In genomic region chr16:35541117-35541641, GRCm38 (mm10) we compare ENCODE assay signal across 8 mouse cellular contexts. TPM values are rescaled to one million over a fixed set of nuclear protein-coding genes. Genes with fewer than 3 reads are reported as not detected.
DNase-seq lines count a peak whose midpoint lies in the region; ATAC-seq and TF ChIP-seq lines count a peak whose summit lies in the region.

Sema5b (plus strand) TSS chr16:35541145.

- peak; percentile 69 for TF ChIP-seq CTCF in forebrain, postnatal 0 days (IDR thresholded peaks at IDR 0.05; ENCODE audit: low read depth)
- 0 out of 2 replicates have a peak, but pooled peaks have one; percentile 40 for TF ChIP-seq CTCF in left cerebral cortex, adult 2 months (IDR thresholded peaks at IDR 0.05)

- intact Hi-C loops in left cerebral cortex, adult 2 months (cut with DNase I): loop anchor here (1.0 to 5.0 kb wide), 2 partner anchors 46 to 66 kb away; no protein-coding TSS in a partner anchor

- ATAC-seq in forebrain, postnatal 0 days: peak; percentile 80
- peak; percentile 90 for ATAC-seq in hindbrain, embryonic 16.5 days
- ATAC-seq in midbrain, embryonic 11.5 days (ENCODE audit: low FRiP score): peak; percentile 89
- ATAC-seq in stomach, embryonic 15.5 days (ENCODE audit: insufficient read depth, low FRiP score, low read depth): peak; percentile 65; the same call in 1 of the 2 replicates
- ATAC-seq in megakaryocyte progenitor cell, adult 5-6 weeks (replicated peaks; ENCODE audit: poor library complexity): no peak

- WGBS in forebrain, postnatal 0 days: under 1% methylated on average over 46 of the region's 54 CpGs
- WGBS in hindbrain, embryonic 16.5 days: under 1% methylated on average over 54 of the region's 54 CpGs
- WGBS in midbrain, embryonic 11.5 days: under 1% methylated on average over 52 of the region's 54 CpGs
- under 1% methylated on average over 53 of the region's 54 CpGs for WGBS in stomach, embryonic 15.5 days

- peaks cover 6% of the 10 kb centered on the region; the same call in 1 of the 2 replicates for H3K4me1 ChIP-seq in forebrain, postnatal 0 days (ENCODE audit: insufficient read depth)
- peaks cover 13% of the 10 kb centered on the region for H3K4me1 ChIP-seq in hindbrain, embryonic 16.5 days (ENCODE audit: control insufficient read depth, insufficient read depth, low read depth, low read length)
- H3K4me1 ChIP-seq in midbrain, embryonic 11.5 days (ENCODE audit: control insufficient read depth, insufficient read depth, low read length): peaks cover 8% of the 10 kb centered on the region
- H3K4me1 ChIP-seq in stomach, embryonic 15.5 days: peaks cover 18% of the 10 kb centered on the region

- peak within 1 kb of the TSS; percentile 95 for H3K4me2 ChIP-seq in forebrain, postnatal 0 days (ENCODE audit: low read depth)
- peak within 1 kb of the TSS; percentile 66 for H3K4me2 ChIP-seq in hindbrain, embryonic 16.5 days (ENCODE audit: low read length)
- H3K4me2 ChIP-seq in midbrain, embryonic 11.5 days: peak within 1 kb of the TSS; percentile 54
- peak within 1 kb of the TSS; percentile 87 for H3K4me2 ChIP-seq in stomach, embryonic 15.5 days

- H3K4me3 ChIP-seq in forebrain, postnatal 0 days (ENCODE audit: low read depth, low read length): peak within 1 kb of the TSS; percentile 56
- peak within 1 kb of the TSS; percentile 71 for H3K4me3 ChIP-seq in hindbrain, embryonic 16.5 days (ENCODE audit: low read length)
- H3K4me3 ChIP-seq in left cerebral cortex, adult 2 months: peak within 1 kb of the TSS; percentile 63
- H3K4me3 ChIP-seq in midbrain, embryonic 11.5 days (ENCODE audit: low read depth, low read length): peak within 1 kb of the TSS; percentile 91
- H3K4me3 ChIP-seq in stomach, embryonic 15.5 days (replicated peaks): peak within 1 kb of the TSS; percentile 52

- H3K36me3 ChIP-seq in forebrain, postnatal 0 days (ENCODE audit: insufficient read depth): no peaks in the 10 kb centered on the region
- no peaks in the 10 kb centered on the region for H3K36me3 ChIP-seq in hindbrain, embryonic 16.5 days (ENCODE audit: control insufficient read depth, insufficient read depth, low read length)
- peaks cover 7% of the 10 kb centered on the region; the same call in 1 of the 2 replicates for H3K36me3 ChIP-seq in midbrain, embryonic 11.5 days (ENCODE audit: control insufficient read depth, insufficient read depth, low read length)
- H3K36me3 ChIP-seq in stomach, embryonic 15.5 days: no peaks in the 10 kb centered on the region

- no peaks in the 10 kb centered on the region for H3K27me3 ChIP-seq in forebrain, postnatal 0 days (ENCODE audit: insufficient read depth, low read length)
- no peaks in the 10 kb centered on the region for H3K27me3 ChIP-seq in hindbrain, embryonic 16.5 days (replicated peaks; ENCODE audit: control insufficient read depth, insufficient read depth, low read length)
- peaks cover 4% of the 10 kb centered on the region; the same call in 1 of the 2 replicates for H3K27me3 ChIP-seq in midbrain, embryonic 11.5 days (ENCODE audit: control insufficient read depth, insufficient read depth, low read length)
- H3K27me3 ChIP-seq in stomach, embryonic 15.5 days (replicated peaks): peaks cover 39% of the 10 kb centered on the region

- peak; percentile 88 for DNase-seq in R1 (ENCODE audit: low read depth, low spot score)
- peak; percentile 36 for DNase-seq in cerebellum, adult 11-12 months
- DNase-seq in forebrain, postnatal 0 days: peak; percentile 78
- peak; percentile 53 to 73 for DNase-seq in left cerebral cortex, adult 2 months (ENCODE audit: extremely low spot score in 1 of 2, low spot score in 2 of 2)
- peak; percentile 98 for DNase-seq in midbrain, embryonic 11.5 days (ENCODE audit: low spot score, missing footprints)

- H3K27ac ChIP-seq in forebrain, postnatal 0 days (ENCODE audit: low read depth, low read length): peak within 1 kb of the TSS; percentile 64
- peak within 1 kb of the TSS; percentile 76 for H3K27ac ChIP-seq in hindbrain, embryonic 16.5 days (ENCODE audit: low read depth, low read length)
- H3K27ac ChIP-seq in left cerebral cortex, adult 2 months: no peak within 1 kb of the TSS
- peak within 1 kb of the TSS; percentile 87 for H3K27ac ChIP-seq in midbrain, embryonic 11.5 days (ENCODE audit: low read depth, low read length)
- 0 out of 2 replicates have a peak within 1 kb of the TSS, but pooled peaks have one; percentile 40 for H3K27ac ChIP-seq in stomach, embryonic 15.5 days

- no peaks in the 10 kb centered on the region for H3K9me3 ChIP-seq in forebrain, postnatal 0 days (ENCODE audit: low read length)
- H3K9me3 ChIP-seq in hindbrain, embryonic 16.5 days (ENCODE audit: control insufficient read depth, low read length): no peaks in the 10 kb centered on the region
- no peaks in the 10 kb centered on the region for H3K9me3 ChIP-seq in midbrain, embryonic 11.5 days (ENCODE audit: control insufficient read depth, low read length)
- no peaks in the 10 kb centered on the region for H3K9me3 ChIP-seq in stomach, embryonic 15.5 days

- peak within 1 kb of the TSS; percentile 71 for H3K9ac ChIP-seq in forebrain, postnatal 0 days
- peak within 1 kb of the TSS; percentile 77 for H3K9ac ChIP-seq in hindbrain, embryonic 16.5 days (ENCODE audit: low read depth, low read length)
- H3K9ac ChIP-seq in midbrain, embryonic 11.5 days (ENCODE audit: low read length): peak within 1 kb of the TSS; percentile 96
- peak within 1 kb of the TSS; percentile 20 for H3K9ac ChIP-seq in stomach, embryonic 15.5 days

RNA-seq across cellular contexts. Expression of gene Sema5b, which starts in this region (rescaled TPM):
- total RNA-seq in forebrain, postnatal 0 days (2014; rRNA removed): 18.4 and 30.1 TPM in 2 replicates
- polyA plus RNA-seq in forebrain, postnatal 0 days (2015; fragmentation: Nextera tagmentation; extraction: Ambion mirVana): 6.3 and 12.8 TPM in 2 replicates
- polyA plus RNA-seq in hindbrain, embryonic 16.5 days (2015; fragmentation: Nextera tagmentation; extraction: Ambion mirVana): 15.1 and 18.3 TPM in 2 replicates
- total RNA-seq in left cerebral cortex, adult 2 months (2021): 10 to 100 TPM; 13.2 to 17.5 TPM
- 31.1 and 31.7 TPM in 2 replicates for polyA plus RNA-seq in midbrain, embryonic 11.5 days (2014; fragmentation: Nextera tagmentation; extraction: Ambion mirVana)
- polyA plus RNA-seq in stomach, embryonic 15.5 days (2015; fragmentation: Nextera tagmentation; extraction: Ambion mirVana): 6.6 and 7.0 TPM in 2 replicates
- total RNA-seq in megakaryocyte progenitor cell, adult 5-6 weeks (2015): not detected in 2 replicates
- not detected in 2 replicates for total RNA-seq in megakaryocyte progenitor cell, adult 5-6 weeks (2017)

Comparison
In these comparisons a context has a peak if more than half of its experiments do, and no peak if none do; other contexts are left out.
1. RNA of gene Sema5b (total RNA-seq): 18.4 to 30.1 TPM in forebrain, postnatal 0 days and 13.2 to 17.5 TPM in left cerebral cortex, adult 2 months; not detected in megakaryocyte progenitor cell, adult 5-6 weeks; every median in the first group is over 10 times any median in the second.
2. DNase-seq: peak in every context shown above with its lines; median percentile 98 in midbrain, embryonic 11.5 days; 88 in R1; 78 in forebrain, postnatal 0 days; 63 in left cerebral cortex, adult 2 months; 36 in cerebellum, adult 11-12 months.
3. H3K9ac ChIP-seq: peak in every context shown above with its lines; median percentile 96 in midbrain, embryonic 11.5 days; 77 in hindbrain, embryonic 16.5 days; 71 in forebrain, postnatal 0 days; 20 in stomach, embryonic 15.5 days.
4. Peak in every context shown above with its lines, with median percentiles within 50 percentile points of each other: H3K4me2 ChIP-seq and H3K4me3 ChIP-seq.